Mouse (Mus musculus) left cerebral cortex, adult 9 months (tissue): Measurements from ENCODE around the gene Herc6.

Experiments
- DNase-seq, 2 experiments: peaks; one replicate each; pipeline ENCODE4 v3.0.0; 2022; ENCODE audit warnings: low spot score in 2 of 2

Gene Herc6

GRCm38 (mm10) chr6:57581595-57581994 lies 795 bp downstream of the Herc6 start:
- DNase-seq: no peak

GRCm38 (mm10) chr6:57582356-57582755 lies 1.6 kb downstream of the Herc6 start:
- no peak for DNase-seq

GRCm38 (mm10) chr6:57605546-57606307 lies 24.9 kb downstream of the Herc6 start:
- DNase-seq: peak; percentile 47 to 77

- DNase-seq: no peak
Observed at GRCm38 (mm10) chr6:57607999-57608398, 27.2 kb downstream of the Herc6 start.

GRCm38 (mm10) chr6:57609631-57610030 lies 28.8 kb downstream of the Herc6 start:
- no peak for DNase-seq

- no peak for DNase-seq
Observed at GRCm38 (mm10) chr6:57615788-57616187, 35.0 kb downstream of the Herc6 start.

- DNase-seq: no peak
Observed at GRCm38 (mm10) chr6:57639531-57639930, 58.7 kb downstream of the Herc6 start.

GRCm38 (mm10) chr6:57641789-57642188 lies 61.0 kb downstream of the Herc6 start:
- DNase-seq: peak; percentile 15 to 49

GRCm38 (mm10) chr6:57647256-57647655 lies 66.5 kb downstream of the Herc6 start:
- DNase-seq: no peak

- no peak for DNase-seq
Observed at GRCm38 (mm10) chr6:57661295-57661694, 80.5 kb downstream of the Herc6 start.

- no peak for DNase-seq
Observed at GRCm38 (mm10) chr6:57684156-57684555, 103.4 kb downstream of the Herc6 start.

GRCm38 (mm10) chr6:57691467-57692261 lies 110.9 kb downstream of the Herc6 start, which contains the start of gene Pyurf:
TSS of gene Pyurf (minus strand) at chr6:57692078.
- DNase-seq: peak; percentile 77 to 86

- DNase-seq: no peak
Observed at GRCm38 (mm10) chr6:57693116-57693515, 112.3 kb downstream of the Herc6 start.

GRCm38 (mm10) chr6:57701686-57702085 lies 120.9 kb downstream of the Herc6 start:
- DNase-seq: no peak

GRCm38 (mm10) chr6:57702376-57702742 lies 121.6 kb downstream of the Herc6 start, which contains the start of gene Lancl2:
TSS of gene Lancl2 (plus strand) at chr6:57702540.
- DNase-seq: peak in 1 of 2 experiments; percentile 53

GRCm38 (mm10) chr6:57702743-57703499 lies 122.1 kb downstream of the Herc6 start:
- DNase-seq: peak; percentile 89 to 96

- no peak for DNase-seq
Observed at GRCm38 (mm10) chr6:57703703-57704102, 122.9 kb downstream of the Herc6 start.

- no peak for DNase-seq
Observed at GRCm38 (mm10) chr6:57706721-57707120, 125.9 kb downstream of the Herc6 start.

GRCm38 (mm10) chr6:57711726-57712125 lies 130.9 kb downstream of the Herc6 start:
- DNase-seq: no peak
